Mouse (Mus musculus) mature B cell (primary cell): ENCODE measurements around the gene 4930402H24Rik.

Source experiments
- in situ Hi-C: fragments of 300-500 bp; cut with MboI; formaldehyde crosslinking; loops from 2 replicates; pipeline ENCODE4 v1.14.3; 2019

The 4930402H24Rik gene

DNA sequence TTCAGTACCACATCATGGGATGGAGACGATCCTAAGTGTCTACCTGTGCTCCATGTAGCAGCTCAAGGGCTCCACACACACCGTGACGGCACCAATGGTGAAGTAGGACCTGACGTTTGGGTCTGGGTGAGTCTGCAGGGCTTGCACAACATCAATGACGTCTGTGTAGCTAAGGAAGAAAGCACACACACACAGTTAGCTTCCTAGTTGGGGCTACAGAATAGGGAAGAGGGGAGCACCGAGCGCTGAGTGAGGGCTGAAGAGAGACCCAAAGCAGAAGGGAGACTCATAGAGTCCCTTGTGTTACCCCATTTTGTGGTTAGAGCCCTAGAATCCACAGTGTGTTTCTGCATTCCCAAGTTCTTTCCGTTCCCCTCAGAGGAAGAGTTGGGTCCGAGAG lies 175.5 kb downstream of the 4930402H24Rik start:
- in situ Hi-C loops: no loop called here

DNA sequence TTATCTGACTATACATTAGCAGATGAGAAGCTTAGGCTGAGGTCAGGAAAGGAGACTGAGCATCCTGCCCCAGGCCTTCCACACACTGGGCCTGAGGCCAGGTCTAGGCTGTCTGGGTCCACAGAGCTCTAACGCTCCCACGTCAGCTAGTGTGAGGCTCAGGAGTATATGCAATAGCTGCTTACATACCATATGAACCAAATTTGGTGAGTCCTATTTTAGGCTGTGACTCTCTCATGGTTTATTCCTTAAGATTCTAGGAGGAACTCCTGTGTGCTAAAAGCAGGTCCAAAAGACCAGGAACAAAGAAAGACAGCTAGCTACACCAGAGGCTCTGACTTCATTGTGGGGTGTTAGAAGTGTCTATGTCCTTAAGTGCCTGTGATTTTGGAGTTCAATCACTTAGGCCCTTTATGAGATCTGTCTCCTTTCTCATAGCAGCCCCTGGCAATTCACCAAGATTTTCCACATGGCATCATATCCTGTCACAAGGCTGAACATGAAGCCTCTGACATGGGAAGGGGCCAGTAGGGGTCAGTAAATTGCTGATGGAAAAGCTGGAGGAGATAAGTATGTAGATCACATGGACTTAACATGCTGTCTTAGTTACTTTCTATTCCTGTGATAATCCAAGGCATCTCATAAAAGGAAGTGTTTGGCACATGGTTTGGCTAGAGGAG lies 177.2 kb downstream of the 4930402H24Rik start:
- in situ Hi-C loops: no loop called here

DNA sequence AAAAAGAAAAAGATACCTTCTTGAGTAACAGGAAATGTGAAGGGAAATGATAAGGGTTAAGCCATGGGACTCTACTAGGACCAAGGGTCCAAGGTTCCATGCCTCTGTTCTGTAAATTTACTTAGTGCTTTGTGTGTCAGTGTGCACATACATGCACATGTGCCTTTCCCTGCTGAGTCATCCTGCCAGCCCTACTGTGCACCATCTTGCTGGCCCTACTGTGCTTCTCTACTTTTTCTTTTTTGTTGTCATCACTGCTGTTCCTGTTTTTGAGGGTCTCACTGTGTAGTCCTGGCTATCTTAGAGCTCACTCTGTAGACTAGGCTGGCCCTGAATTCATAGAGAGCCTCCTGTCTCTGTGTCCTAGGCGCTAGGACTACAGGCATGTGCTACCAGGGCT lies 178.5 kb downstream of the 4930402H24Rik start:
- in situ Hi-C loops: no loop called here

DNA sequence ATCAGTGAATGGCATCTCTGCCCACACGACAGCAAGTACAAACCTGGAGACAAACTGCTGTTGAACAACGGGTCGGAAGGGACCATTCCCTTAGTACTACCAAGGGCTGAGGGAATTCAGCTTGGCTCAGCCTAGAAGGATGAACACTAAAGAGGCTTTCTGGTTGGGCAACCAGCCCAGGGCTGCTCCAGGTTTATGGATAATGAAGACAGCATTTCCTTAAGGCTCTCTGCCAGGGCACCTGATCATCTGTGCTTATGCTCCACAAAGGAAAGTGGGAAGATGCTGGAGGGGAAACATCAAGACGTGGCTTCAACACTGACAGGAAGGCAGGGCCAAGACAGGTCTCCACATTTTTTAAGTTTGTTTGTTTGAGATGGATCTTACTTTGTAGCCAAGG lies 181.8 kb downstream of the 4930402H24Rik start:
- in situ Hi-C loops: no loop called here

DNA sequence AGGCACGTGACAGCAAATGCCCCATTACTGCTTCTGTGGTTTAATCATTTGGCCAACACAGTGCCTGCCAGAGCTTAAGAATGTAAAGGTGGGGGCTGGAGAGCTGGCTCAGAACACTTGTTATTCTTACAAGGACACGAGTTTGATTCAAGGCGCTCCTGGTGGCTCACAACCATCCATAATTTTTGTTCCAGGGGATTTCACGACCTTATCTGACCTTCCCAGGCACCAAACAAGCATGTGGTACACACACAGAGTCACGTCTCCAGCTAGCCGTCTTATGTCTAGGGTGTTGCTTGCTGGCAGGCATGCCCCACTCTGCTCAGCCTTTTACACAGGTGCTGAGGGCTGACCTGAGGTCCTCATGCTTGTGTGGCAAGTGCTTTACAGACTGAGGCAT lies 188.3 kb downstream of the 4930402H24Rik start:
- in situ Hi-C loops: no loop called here

DNA sequence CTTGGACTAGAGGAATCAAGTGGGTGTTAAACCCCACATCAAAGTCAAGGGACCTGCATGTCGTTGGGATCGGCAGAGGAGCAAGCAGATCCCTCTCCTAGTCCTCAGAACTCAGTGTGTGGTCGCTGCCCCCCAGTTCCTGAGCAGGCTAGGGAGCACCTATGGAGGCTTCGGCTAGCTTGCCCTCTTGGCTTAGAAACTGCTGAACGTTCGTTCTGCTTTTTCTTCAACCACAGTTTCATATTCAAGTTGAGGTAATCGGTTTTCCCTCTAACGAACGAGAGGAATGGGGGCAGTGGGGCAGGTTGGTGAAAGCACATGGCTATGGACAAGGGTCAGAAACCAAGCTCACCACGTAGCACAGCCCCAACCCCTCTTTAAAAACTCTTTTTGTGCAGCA lies 199.1 kb downstream of the 4930402H24Rik start:
- in situ Hi-C loops: no loop called here

DNA sequence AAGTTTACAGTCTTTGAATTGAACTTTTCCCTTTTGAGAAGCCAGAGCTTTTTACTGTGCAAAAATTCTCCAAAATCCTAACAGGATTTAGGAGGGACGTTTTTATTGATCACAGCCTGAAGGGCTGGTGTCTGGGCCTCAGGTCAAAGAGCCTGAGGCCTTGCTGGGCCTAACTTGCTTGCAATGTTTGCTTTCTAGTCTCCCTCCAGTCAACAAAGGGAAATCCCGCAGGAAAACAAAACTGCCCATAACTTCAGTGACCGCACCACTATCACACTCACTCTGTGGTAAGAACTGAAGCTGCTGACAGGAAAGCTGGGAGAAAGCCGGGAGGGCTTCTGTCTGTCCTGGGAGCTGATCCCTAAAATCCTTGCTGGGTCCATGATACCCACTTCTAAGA lies 199.6 kb downstream of the 4930402H24Rik start:
- in situ Hi-C loops: no loop called here

DNA sequence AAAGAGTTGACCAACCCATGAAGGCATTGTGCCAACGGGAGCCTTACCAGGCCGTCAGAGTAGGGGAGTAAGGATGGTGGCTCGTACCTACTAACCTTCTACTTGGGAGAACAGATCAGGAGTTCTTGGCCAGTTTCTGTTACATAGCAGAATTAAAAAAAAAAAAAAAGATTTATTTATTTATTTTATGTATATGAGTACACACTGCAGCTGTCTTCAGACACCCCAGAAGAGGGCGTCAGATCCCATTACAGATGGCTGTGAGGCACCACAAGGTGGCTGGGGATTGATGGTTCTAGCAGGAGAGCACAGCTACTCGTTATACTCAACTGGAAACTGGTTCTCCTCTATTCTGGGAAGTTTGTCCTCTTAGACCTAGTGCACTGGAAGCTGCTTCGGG lies 201.0 kb downstream of the 4930402H24Rik start:
- in situ Hi-C loops: no loop called here

DNA sequence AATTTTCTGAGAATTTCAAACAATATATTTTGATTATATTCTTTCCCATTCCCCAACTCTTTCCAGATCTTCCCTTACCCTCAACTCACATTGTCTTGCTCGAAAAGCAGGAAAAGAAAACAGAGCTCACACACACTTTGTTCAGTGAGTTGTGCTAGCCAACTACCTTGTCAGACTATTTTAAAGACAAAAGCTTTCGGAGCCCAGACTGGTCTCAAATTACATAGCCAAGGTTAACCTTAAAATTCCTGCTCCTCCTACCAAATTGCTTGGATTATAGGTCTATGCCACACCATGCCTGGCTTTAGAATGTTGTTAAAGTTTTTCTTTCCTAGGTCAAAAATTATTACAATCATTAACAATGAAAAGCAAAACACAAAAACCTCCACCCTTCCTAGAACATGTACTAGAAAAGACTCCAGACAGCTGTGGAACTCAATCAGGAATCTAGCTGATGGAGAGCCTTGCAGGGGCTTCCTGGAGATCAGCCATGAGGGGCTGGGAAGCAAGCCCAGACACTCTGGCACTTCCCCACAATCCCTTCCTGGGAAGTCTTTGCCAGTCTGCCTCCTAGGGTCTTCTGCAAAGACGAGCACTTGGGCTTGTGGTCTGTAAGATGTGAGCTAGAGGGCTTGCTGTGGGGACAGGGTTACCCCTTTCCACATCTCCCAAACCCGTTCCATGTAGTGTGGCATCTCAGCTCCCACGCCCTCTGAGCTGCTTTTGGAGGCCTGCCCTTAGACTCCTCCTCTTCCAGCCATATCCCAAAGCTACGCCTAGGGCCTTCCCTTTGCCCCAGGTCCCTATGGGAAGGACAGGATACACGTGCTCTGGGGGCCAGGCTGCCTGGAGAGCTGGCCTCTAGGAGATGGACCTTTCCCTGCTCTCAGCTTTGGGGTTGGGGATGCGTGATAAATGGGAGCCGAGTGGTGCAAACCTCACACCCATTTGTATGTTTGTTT lies 201.9 kb downstream of the 4930402H24Rik start:
- in situ Hi-C loops: no loop called here

DNA sequence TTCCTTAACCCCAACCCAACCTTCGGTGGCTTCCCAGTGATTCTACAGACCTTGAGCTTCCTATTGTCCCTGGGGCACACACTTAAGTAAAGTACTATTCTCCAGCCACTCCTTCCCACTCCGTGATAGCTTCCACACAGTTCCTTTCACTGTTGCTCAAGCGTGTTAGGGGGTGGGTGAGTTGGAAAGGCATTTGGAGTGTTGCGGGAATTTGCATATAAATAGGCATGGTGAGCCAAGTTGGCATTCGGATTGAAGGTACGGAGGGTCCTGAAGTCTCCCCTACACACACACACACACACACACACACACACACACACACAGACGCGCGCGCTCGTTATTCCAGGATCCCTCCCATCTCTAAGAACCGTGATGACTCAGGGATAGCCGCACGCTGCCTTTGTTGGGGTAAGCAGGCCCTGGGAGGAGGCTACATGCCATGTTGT lies 208.4 kb downstream of the 4930402H24Rik start:
- in situ Hi-C loops: no loop called here

DNA sequence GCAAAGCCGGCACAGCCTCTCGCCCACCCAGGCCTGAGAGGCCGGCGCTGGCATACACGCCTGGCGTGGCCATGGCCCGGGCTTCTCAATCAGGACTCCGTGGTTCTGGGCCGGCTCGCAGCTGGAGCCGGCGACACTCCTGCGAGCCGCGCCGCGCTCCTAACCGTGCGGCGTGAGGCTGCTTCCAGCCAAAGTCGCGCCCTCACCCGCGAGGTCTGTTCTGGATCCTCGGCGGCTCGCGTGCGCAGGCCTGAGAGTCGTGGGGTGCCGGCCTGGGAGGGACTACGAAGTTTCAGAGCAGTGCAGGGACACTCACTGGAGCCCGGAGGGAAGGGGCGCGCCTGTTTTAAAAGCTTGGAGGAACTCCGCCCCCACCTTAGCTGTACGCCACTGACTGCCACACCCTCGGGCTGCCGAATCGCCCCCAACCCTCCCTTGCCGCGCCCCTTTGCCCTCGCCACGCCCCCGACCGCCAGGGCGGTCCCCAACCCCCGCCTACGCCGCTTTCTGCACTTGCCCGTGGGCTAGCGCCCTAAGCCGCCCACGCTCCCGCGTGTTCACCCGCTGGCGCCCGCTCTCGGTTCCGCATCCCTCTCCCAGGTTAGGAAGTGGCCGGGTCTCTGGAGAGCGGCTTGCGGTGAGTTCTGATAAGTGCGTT lies 208.9 kb downstream of the 4930402H24Rik start, which contains the start of gene Slc4a11:
Gene Slc4a11, minus strand, starts transcription at position 367 of the 658 bp plus-strand sequence.
- in situ Hi-C loops: no loop called here

DNA sequence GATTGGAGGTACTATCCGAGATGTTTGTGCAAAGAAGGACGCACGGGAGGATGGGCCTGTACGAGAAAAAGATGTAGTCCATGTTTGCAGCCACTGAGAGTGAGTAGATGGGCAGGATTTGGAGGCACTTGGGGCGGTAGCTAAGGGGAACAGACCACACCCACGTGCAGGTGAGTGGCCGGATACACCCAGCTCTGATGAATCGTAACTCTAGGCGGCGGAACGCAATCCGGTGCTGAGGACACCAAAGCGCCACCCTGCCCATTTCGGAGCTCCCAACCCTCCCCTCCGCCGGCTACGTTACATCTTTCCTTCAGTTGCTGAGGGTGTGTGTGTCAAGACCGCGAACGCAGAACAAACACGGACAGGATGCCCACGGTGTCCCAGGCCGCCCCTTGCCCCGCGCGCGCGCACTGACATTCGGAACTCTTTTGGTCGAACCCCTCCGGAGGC lies 209.5 kb downstream of the 4930402H24Rik start:
- in situ Hi-C loops: no loop called here

DNA sequence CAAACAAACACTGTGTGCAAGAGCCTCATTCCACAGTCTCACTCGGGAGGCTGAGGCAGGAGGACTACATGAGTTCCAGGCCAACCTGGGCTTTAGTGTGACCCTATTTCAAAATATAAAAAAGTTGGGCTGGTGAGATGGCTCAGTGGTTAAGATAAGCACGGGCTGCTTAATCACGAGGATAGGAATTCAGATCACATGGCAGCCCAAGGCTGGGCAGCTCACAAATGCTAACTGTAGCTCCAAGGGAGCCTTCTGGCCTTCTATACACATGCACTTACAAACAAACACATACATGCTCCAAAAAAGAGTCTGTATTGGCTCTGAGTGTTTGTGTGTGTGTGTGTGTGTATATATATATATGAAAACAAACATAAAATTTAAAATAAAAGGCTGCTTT lies 212.6 kb downstream of the 4930402H24Rik start:
- in situ Hi-C loops: no loop called here

DNA sequence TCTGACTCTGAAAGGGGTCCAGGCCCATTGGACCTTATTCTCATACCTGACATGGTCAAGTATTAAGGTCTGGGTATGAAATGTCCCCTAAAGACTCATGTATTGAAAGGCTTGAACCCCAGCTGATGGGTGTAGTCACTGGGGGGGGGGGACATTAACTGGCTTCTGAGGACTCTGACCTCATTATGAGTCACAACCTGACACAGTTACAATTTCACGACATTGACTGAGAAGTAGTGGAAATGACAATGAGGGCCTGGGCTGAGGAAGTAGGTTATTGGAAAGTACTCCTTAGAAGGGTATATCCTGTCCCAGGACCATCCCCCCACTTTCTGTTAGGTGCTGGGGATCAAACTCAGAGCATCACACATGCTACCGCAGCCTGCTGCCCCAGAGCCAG lies 217.2 kb downstream of the 4930402H24Rik start:
- in situ Hi-C loops: no loop called here

DNA sequence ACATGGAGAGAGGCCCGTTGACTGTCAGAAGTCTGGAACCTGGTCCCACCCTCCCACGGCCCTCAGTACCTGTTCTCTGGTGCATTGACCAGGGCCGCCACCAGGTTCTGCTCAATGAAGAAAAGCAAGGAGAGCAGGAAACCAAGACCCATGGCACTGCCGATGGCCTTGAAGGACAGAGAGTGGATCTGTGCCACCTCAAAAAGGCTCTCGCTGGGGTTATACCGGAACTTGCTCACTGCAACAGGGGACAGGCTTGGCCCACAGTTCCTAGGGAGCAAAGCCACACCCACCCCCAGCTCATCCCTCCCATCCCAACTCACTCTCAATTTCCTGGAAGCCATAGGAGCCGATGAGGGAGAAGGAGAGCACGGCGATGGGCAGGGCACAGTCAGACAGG lies 220.8 kb downstream of the 4930402H24Rik start:
- in situ Hi-C loops: no loop called here

DNA sequence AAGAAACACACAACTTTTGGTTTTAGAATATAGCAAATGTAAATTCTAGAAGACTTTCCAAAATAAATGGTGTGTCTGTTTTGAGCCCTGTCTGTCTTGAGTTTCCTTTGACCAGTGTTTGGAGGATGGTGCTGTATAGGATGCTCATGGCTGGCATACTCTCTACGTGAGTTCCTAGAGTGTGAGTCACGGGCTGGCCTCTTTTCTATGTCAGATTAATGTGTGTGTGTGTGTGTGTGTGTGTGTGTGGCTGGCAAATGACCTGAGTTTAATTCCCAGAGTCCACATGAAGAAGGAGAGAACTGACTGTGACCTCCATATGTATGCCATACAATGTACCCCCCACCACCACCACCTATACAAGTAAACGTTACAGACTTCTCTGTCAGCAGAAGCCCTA lies 224.7 kb downstream of the 4930402H24Rik start:
- in situ Hi-C loops: no loop called here

DNA sequence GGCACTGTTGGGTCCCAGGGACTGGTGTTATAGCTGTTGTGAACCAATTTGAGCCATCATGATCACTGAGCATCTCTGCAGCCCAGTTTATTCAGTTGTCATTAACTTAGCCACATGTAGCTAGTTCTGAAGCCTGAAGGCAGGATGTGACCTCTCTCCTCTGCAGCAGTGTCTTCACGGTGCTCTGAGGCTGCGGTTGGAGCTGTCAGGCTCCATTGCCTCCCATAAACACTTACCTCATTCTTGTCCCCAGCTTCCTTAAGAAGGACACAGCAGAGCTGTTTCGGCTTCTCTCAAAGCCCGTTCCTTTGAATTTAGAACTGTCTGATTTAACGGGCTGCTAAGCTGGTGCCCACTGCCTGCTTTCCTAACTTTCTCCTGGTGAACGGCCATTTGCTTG lies 226.3 kb downstream of the 4930402H24Rik start:
- in situ Hi-C loops: no loop called here

DNA sequence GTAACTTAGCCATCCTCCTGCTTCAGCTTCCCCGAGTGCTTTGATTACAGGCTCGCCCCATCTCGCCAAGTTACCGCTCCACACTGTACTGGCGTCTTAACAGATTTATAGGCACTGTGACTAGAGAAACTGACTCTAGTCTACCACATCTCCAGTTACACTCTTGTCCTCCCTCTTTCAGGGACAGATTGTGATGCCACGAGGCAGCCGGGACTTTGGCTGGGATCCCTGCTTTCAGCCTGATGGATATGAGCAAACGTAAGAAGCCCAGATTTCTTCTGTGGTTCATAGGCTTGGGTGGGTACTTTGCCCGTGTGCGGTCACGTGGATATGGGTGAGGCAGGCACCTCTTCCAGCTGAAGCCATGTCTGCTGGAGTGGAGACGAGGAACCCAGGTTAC lies 227.1 kb downstream of the 4930402H24Rik start:
- in situ Hi-C loops: no loop called here

DNA sequence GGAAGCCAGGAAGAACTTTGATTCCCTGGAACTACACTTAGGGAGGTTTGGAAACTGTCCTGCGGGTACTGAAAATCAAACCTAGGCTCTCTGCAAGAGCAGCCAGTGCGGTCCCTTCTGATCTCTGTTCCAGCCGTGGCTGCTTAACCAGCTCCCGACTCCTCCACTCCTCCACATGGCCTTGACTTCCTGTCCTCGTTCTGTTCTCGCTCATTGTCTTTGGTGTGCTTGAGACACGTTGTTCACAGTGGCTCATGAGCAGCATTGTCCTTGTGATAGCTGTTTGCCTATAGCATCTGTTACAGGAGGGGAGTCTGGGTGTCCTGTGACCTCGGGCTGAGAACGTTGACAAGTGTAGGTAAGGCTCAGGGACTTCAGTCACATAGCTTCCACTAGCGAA lies 229.0 kb downstream of the 4930402H24Rik start:
- in situ Hi-C loops: no loop called here

DNA sequence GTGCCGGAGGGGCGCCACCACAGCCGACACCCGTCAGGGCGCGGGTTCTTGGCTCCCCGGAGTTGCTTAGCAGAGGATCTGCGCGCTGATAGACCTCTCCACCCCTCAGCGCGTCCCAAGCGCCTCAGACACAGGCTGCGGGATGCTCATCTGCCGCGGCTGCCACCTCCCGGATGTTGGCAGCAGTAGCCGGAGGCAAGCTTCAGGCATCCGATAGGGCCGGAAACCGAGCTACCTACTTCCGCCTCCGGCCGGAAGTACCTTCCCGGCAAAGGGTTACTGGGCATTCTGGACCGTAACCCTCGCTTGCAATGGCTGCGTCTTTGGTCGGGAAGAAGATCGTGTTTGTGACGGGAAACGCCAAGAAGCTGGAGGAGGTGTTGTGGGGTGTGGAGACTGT lies 238.6 kb downstream of the 4930402H24Rik start, which contains the start of gene Itpa:
Gene Itpa, plus strand, starts transcription at position 52 of the 400 bp plus-strand sequence.
- in situ Hi-C loops: loop anchor here (25.0 kb wide), 1 partner anchor 380 kb away; the partner anchor contains the start of genes Ebf4 and Idh3b

DNA sequence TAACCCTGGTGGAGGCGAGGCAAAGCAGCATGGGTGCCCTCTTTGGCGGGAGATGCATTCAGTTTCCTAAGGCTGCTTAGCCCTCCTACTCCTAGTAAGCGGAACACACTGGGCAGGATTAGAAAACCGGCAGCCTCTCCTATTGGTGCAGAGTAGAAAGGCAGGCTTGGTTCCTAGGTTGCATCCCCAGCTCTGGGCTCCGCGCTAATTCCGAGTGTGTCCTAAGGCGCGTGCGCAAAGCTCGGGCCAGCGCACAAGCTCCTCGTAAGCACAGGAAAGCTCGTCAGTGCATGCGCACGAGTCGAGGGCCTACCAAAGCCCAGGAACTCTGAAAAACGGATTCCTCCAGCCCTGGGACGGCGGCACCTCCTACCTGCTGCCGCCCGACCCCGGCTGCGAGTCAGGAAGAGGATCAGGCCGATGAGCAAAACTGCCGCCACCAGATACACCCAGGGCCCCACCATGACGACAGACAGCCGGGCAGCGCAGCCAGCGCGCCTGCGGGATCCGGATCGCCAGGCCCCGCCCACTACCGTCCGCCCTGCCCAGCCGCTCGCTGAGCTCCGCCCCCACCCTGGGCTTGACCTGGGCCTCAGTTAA lies 242.0 kb downstream of the 4930402H24Rik start, which contains the start of gene Ddrgk1:
Gene Ddrgk1, minus strand, starts transcription at position 558 of the 600 bp plus-strand sequence.
- in situ Hi-C loops: loop anchor here (25.0 kb wide), 1 partner anchor 377 kb away; the partner anchor contains the start of genes Ebf4 and Idh3b
